Mouse (Mus musculus) right cerebral cortex, adult 2 months (tissue): ENCODE measurements around the gene Pkp4.

ENCODE experiments used
- DNase-seq, 2 experiments: peaks; one replicate each; pipeline ENCODE4 v3.0.0; 2021 to 2022; ENCODE audit warnings: low spot score in 2 of 2

Gene Pkp4

DNA sequence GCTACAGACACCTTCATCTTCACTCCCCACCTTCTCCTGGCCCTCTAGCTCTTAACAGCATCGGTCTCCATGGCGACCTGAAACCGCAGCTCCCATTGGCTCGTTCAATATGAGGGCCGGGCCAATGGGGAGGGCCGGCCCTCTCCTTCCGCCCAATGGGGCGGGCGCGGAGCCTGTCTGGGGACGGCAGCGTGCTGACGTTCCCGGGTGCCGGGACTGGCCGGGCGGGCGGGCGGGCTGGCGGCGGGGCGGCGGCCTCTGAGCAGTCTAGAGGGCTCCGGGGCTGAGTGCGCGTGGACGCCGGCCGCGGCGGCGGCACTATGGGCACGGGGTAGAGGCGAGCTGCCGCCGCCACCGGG is at the start of gene Pkp4, which contains the start of gene Ccdc148:
Gene Pkp4, plus strand, starts transcription at position 246 of the 359 bp plus-strand sequence.
Gene Ccdc148, minus strand, starts transcription at position 79 of the 359 bp plus-strand sequence.
- DNase-seq = peak; percentile 91 to 92

DNA sequence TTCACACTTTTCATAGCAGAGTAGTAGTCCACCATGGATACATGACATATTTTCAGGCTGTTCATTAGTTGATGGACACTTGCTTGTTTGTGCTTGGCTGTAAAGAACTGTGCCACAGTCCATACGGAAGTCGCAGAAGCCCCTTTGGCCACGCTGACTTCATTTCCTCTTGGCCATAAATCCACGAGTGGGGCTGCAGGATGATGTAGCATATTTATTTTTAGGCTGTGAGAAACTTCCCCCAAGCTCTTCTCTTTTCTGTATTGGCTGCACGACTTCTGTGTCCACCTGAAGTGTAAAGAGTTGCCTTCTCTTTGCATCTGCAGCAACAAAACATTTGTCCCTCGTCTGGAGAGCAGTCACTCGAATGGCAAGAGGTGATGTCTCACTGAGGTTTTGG is 31.6 kb upstream of the Pkp4 start:
- DNase-seq = no peak

DNA sequence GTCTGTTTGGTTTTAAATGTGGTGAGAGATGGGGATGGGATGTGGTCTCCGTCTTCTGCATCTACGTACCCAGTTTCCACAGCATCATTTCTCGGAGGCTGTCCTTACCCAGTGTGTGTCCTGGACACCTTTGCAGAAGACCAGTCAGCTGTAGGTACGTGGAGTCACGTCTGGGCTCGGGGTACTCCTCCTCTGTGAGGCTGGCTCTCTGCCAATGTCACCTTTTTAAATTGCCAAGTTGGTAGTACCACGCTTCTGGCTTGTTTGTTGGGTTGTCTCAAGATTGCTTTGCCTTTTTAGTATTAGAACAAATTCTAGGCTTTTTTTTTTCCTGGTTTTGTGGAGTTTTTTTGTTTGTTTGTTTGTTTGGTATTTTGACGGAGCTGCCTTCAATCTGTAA is 30.8 kb upstream of the Pkp4 start:
- DNase-seq = no peak

DNA sequence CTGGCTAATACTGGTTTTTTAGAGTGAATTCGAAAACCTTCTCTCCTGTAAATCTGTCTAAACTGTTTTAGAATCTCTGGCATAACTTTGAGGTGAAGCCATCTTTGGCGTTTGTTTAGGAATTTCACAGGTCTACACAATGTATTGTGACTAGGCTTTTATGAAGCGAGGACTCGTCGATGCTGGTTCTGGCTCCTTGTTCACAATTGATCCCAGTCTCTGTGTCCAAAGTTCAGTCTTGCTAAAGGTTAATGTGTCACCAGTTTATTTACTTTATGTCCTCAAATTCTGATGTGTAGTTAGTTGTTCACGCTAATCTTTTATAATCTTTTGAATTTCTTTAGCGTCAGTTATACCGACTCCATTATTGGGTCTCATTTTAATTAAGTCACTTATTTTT is 29.6 kb upstream of the Pkp4 start:
- DNase-seq = no peak

DNA sequence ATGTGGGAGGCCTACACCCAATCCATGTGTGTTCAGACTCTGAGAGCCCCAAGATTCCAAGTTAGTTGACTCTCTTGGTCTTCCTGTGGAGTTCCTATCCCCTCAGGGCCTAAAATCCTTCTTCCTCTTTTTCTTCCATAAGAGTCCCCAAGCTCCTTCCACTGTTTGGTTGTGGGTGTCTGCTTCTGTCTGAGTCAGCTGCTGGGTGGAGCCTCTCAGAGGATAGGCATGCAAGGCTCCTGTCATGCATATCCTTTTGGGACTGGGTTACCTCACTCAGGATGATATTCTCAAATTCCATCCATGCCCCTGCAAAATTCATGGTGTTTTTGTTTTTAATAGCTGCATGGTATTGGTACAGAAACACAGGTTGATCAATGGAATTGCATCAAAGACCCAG is 5.2 kb upstream of the Pkp4 start:
- no peak for DNase-seq

DNA sequence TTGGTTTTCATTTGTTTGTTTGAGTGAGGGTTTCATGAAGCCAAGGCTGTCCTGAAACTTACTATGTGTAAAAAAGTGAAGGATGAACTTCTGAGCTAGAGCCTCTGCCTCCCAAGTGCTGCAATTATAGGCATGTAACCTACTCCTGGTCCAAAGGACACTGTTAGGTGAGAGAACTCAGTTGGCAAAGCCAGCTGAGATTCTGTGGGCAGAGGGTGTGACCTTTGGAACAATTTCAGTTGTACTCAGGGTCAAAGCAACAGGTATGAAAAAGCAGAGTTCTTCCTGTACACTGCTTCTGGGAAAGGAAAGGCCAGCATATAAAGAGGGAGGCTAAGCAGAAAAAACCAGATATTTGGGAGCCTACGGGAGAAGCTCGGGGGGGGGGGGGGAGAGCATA is 2.5 kb upstream of the Pkp4 start:
- no peak for DNase-seq

DNA sequence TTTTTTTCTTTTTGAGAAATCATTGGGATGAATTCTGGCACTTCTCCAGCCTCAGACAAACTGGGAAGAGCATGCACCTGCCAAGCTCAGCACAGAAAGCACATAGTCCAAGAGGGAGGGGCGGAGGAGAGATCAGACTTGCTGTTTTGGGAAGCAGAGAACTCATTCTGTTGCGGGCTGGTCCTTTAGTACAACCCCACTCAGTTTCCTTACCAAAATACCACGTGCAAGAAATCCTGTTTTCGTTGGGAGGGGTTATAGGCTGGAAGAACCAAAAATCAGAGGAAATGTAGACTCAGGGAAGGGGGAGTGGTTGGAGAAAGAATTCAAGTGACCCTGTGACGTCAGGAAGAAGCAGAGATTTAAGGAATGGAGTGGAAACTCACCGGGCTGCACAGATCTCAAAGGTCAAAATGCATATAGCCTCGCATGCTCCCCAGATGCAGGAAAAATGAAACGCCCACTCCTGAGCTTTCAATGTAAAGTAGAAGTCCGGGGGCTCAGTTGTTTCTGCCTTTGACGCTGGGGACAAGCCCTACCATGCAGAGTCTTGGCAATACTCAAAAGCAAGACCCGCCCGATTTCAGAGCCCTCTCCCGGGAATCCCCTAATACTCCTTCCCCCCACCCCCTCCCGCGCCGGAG is 567 bp upstream of the Pkp4 start:
- peak in 1 of 2 experiments; percentile 33 for DNase-seq

DNA sequence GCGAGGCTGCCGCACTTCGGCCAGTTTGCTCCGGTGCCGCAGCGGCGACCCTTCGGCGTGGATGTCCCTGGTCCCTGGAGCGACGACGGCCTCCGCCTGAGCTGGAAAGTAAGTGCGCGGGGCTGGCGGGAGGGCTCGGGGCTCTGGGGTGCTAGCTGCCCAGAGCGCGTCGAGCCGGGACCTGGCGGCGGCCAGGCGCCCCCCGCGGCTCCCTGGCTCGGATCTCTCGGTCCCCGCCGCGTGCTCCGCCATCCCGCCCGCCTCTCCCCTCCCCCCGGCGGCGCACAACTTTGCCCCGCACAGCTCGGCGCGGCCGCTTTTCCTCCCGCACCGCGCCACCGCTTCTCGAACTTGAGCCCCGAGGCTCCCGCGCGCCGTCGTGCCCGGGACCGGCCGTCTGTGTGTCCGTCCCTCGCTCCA is 381 bp downstream of the Pkp4 start:
- no peak for DNase-seq

DNA sequence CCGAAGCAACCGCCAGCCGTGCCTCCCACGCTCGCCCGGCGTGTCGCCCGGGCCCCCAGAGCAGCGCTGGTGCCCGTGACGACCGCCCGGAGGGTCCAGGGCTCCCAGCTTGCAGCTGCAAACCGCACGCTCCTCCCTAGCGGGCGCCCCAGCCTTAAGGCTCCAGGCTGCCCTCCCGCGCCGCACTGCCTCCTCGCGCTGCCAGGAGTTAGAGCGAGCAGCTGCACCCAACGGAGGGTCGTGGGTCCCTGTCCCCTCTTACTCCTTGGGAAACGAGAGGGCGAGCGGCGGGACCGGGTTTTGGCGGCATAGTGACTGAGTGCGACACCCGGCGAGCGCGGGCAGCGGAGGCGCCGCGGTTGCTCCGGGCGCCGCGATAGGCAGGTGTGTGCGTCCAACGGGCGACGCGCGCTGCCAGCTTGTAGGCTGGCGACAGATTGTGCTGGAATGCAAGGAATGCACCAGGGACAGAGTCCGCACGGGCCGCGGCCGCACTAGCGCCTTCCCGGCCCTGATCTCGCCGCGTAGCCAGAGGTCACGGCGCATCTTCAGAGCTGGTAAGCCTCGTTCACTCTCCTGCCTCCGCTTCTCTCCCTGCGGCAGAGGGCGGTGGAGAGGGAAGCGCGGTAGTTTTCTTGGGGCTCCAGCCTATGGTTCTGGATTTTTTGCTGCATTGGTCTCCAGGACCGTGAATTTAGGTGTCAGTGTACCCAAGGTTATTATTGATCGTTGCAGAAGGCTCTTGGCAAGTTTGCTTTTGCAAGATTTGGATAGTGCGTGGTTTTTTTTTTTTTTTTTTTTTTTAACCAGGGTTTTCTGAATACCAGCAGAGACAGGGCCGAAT is 1.0 kb downstream of the Pkp4 start:
- DNase-seq = peak; percentile 67 to 81

DNA sequence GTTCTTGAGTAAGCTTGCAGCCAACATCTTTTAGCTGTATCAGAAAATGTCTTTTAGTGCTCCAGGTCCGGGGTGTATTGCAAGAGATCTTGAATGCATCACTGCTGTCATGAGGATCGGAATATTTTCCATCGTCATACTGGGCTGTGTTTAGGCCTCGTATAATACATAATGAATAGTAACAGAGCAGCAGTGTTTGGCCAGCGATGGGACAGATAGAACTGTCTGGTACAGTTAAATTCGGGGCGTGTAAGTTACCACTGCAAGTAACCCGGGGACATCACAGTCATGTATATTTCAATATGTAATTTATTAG is 1.6 kb downstream of the Pkp4 start:
- peak in 1 of 2 experiments; percentile 37 for DNase-seq

DNA sequence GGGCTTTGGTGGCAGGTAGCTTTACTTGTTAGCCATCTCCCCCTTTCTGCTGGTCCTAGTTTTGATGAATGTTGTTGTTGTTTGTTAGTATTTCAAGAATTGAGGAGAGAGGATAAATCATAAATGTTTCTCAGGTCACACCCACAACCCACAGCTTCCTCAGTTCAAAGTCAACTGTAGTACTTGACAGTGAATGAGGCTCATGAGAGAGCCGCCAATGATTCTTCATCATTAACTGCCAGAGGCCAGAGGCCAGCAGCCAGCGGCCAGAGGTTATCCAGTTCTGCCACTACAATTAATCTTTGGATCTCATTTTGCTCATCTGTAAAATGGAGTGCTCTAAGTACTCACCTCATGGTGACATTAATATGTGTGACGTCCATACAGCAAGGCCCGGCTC is 6.3 kb downstream of the Pkp4 start:
- DNase-seq = no peak

DNA sequence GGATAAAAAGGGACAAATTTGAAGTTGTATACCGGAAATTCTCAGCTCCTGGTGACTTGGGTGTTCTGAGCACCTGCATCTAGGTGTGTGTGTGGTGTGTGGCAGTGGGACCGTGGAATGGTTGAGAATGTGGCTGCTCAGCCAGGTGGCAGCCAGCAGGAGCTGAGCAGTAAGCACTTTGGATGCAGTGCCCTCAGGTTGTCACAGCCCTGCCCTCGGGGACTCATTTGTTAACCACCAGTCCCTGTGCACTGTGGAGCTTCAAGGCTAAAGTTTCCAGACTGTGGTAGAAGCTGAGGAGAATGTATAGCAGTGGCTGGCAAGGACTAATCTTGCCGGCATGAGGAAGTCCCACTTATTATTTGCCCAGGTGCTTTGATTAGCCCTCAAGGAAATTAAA is 7.2 kb downstream of the Pkp4 start:
- peak in 1 of 2 experiments; percentile 1 for DNase-seq

DNA sequence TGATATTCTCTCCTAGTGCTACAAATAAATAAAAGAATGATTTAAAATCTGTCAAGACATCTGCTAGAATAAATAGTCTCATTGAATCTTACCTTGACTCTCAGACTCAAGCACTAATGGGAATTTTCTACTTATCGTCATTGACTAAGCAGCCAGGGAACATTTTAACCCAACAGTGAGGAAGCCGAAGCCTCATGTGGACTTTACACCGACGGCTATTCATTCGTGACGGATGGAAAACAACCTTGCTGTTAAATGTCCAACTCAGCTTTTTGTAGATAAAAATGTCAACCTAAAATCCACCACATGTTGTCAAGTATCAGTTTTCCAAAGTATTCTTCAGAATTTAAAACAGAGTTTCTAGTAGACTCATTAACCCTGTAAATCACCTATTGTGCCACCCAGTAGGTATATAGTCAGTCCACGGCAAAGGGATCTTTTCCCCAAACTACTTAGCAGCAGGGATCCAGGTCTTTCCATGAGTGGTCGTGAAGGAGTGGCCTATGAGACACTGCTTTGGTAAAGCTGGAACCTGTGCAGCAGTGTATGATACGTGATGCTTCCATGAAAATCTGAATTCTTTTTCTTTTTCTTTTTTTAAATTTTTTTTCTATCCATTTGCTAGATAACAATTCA is 9.0 kb downstream of the Pkp4 start:
- DNase-seq = no peak

DNA sequence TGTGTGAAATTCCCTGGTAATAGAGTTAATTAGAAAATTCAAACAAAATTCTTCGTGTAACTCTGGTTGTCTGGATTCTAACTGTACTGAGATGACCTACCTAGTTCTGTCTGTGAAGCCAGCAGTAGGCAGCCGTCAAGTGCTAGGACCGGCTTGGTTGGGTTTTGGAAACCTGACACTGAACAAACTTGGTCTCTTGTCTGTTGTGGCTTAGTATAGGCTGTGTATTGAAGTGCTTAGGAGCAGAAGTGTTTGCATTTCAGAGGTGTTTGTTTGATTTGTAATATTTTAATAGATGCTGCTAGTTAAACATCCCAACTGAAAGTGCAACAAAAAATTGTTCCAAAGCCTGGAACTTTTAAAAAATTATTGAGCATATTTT is 9.5 kb downstream of the Pkp4 start:
- DNase-seq = peak in 1 of 2 experiments; percentile 1

DNA sequence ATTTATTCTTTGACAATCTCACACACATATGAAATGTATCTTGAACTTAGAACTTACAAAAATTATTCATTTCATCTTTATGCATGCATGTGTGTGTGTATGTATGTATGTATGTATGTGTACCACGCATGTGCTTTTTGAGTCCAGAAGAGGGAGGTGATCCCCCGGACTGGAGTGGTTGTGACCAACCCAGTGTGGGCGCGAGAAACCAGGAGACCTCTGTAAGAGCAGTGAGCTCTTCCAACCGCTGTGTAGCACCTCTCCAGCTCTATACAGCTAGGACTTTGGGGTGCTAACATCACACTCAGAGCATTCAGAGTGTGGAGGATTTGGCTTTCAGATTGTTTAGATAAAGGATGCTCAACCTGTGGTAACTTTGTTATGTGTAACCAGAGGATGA is 9.9 kb downstream of the Pkp4 start:
- no peak for DNase-seq

DNA sequence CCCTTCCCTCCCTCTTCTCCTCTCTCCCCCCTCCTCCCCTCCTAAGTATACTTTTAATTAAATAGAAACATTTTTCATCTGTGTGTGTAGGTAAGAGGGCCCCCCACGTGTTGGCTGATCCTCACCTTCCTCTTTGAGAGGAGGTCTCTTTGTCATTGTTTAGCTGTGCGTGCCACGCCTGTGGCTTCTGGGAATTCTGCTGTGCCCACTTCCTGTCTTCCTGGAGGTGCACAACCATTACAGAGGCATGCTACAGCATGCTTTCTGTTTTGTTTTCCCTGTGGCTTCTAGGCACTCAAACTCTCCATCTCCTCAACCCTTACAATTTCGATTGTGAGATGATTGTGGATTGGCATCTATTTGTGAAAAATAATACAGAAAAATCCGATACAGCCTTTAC is 10.9 kb downstream of the Pkp4 start:
- DNase-seq = no peak

DNA sequence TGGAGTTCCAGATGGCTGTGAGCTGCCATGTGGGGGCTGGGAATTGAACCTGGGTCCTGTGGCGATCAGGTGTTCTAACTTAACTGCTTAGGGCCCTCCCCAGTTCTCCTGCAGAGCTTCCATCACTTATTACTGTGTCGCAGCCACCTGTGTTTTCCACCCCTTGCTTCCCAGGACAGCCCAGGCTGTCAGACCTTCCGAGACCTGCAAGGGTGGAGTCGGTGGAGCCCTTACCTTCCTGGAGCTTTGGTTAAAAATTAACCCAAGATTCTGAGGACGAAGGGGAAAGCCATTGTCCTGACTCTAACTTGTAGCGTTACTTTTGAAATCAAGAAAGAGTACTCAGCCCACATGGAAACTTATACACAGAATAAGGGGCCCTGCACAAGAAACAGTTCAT is 15.3 kb downstream of the Pkp4 start:
- no peak for DNase-seq

DNA sequence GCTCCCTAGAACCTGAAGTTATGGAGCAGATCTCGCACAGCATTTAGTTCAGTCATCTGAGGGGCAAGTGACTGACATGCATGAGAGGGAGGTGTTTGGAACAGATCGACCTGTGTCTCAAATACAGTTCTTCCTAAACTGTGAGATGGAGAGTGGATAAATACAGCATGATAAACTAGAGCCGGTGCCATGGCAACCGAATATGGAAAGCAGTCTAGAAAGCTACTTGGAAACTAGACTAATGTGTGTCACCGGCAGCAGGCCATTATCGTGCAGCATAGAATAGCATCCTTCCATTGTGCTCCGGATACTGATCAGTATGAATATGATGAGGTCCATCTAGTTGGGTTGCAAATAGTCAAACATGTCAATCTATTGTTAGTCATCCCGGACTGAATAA is 17.5 kb downstream of the Pkp4 start:
- DNase-seq = peak; percentile 68 to 81

DNA sequence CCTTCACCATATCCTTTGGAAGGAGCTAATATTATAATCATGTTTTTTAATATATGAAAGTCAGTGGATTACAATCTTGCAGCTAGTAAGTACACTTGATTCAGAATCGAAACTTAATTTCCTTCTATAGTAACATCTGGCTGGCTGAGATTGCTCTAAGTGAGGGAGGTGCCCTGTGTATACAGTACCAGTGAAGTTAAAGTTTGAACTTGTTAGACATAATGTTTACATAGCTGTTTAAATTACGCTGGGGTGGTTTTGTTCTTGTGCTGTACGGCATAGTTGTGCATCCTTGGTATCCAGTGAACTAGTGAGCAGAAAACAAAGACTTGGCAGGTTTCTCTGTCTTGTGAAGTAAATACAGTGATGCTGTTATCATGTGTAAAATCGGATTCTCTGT is 18.3 kb downstream of the Pkp4 start:
- no peak for DNase-seq

DNA sequence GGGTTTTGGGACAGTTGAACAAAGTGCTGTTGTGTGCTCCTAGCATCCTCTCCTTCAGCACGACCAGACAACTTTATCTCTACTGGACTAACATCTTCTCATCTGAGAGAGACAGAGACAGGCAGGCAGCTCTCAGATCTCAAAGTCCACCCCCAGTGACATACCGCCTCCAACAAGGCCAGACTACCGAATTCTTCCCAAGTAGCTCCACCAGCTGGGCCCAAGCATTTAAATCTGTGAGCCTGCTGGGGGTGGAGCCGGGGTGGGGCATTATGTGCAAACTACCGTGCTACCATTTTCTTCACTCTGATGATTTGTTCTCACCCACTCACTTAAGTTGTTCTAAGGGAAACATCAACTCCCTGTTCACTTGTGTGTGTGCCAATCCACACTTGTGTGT is 18.8 kb downstream of the Pkp4 start:
- no peak for DNase-seq

DNA sequence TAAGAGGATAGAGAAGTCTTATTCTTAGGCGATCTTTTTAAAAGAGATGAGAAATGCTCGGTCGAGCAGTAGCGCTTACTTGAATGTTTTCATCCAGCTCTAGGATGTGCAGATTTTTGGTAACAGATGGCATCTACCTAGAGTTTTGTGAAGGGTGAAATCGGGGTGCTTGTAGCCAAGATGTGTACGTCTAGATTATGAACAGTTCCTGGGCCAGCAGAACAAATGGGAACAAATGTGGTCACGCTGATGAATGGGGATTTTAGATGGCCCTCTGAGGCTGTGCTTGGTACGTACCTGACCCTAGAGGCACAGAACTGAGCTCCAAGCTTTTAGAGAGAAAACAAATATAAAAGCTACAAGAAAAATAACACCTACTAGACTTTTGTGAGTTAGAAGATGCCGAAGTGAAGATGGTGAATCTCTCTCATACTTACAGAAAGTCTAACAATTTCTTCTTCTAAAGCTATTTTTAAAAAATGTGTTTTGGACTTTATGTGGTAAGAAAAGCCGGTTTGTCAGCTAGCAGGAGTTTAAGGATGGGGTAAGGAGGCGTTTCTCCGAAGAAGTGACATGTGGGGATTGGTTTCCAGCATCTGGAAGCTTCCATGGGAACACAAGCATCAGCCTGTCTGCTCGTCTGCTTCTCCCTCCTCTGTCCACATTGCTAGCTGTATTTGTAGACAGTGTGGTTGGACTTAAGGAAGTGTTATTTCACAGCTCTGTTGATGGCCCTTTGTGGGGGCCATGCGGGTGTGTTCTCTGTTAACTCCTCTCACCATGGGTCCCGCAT is 20.9 kb downstream of the Pkp4 start:
- no peak for DNase-seq

DNA sequence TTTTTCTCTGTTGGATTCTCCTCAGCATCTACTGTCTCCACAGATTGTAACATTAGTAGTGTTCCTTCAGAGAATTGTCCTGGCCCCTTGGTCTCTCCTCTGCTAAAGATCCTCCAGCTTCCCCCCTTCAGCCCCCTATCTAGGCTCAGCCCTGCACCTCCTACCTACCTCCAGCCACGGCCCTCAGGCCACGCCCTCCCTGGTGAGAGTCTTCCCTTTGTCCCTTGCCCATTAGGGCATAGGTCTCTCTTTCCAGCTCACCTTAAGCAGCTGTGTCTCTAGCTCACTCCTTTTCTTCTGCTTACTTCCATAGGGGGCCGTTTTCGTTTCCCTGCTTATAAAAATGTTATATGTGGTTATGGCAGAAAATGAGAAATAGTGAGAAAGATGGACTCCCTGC is 22.9 kb downstream of the Pkp4 start:
- DNase-seq = no peak
